Mouse (Mus musculus) megakaryocyte, embryonic 14.5 days (primary cell): ENCODE results near the gene Gnai2. TPM values are rescaled to one million over a fixed set of nuclear protein-coding genes. Genes with fewer than 3 reads are reported as not detected.

Experiments
- H3K27me3 ChIP-seq: replicated peaks from 2 replicates; pipeline ENCODE3; 2012; ENCODE audit warnings: inconsistent platforms
- H3K36me3 ChIP-seq: replicated peaks from 2 replicates; pipeline ENCODE3; 2012; ENCODE audit warnings: low read length, inconsistent platforms, mixed read lengths
- H3K4me1 ChIP-seq: 2 replicates; pipeline ENCODE4 v1.6.1; 2012; ENCODE audit warnings: inconsistent platforms
- H3K4me3 ChIP-seq: replicated peaks from 2 replicates; pipeline ENCODE3; 2012; ENCODE audit warnings: moderate library complexity, mild to moderate bottlenecking, inconsistent platforms
- H3K9me3 ChIP-seq: 2 replicates; pipeline ENCODE4 v1.6.1; 2012; ENCODE audit warnings: inconsistent platforms
- FLI1 ChIP-seq: IDR thresholded peaks from 2 replicates; pipeline ENCODE4 v1.6.1; 2012; ENCODE audit warnings: low read length, inconsistent platforms, mixed read lengths
- GATA1 ChIP-seq: IDR thresholded peaks from 3 replicates; pipeline ENCODE4 v1.6.1; 2012; ENCODE audit warnings: mixed read lengths, low read length, inconsistent platforms, borderline replicate concordance
- polyA plus RNA-seq: library from polyadenylated mRNA; stranded (reverse); fragments of >175 nt; gene quantifications from 2 replicates; pipeline ENCODE4 v1.2.3, GENCODE M21; 2012; ENCODE audit warnings: low replicate concordance; ENCODE audit not compliant: insufficient read depth

Gnai2 gene
- polyA plus RNA-seq, 1 experiment, result 1,886 TPM

DNA sequence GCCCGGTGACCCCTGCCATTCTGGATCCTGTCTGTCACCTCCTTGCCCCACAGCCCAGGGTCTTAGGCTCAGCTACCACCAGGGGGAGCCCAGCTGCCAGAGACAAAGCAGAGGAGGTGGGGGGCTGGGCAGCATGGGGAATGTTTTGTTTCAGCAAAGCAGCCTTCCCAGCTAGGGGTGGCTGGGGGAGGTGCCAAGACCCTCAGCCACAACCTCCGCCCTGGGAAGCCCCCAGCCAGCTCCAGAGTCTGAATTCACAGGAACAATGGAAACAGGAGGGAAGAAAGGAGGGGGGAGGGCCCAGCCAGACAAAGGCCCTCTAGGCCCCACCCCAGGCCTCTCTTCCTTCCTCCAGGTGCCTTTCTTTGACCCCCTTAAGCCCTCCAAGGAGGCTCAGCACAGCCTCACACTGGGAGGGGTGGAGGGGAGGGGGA, 8.3 kb downstream of the Gnai2 start:
- TF ChIP-seq GATA1 (no peak), FLI1 (no peak)
- Histone ChIP-seq H3K4me1 (peaks cover 97% of the 10 kb centered on the region), H3K36me3 (peaks cover 96% of the 10 kb centered on the region), H3K4me3 (peak overlapping the region; percentile 75), H3K9me3 (no peaks in the 10 kb centered on the region), H3K27me3 (no peaks in the 10 kb centered on the region)

DNA sequence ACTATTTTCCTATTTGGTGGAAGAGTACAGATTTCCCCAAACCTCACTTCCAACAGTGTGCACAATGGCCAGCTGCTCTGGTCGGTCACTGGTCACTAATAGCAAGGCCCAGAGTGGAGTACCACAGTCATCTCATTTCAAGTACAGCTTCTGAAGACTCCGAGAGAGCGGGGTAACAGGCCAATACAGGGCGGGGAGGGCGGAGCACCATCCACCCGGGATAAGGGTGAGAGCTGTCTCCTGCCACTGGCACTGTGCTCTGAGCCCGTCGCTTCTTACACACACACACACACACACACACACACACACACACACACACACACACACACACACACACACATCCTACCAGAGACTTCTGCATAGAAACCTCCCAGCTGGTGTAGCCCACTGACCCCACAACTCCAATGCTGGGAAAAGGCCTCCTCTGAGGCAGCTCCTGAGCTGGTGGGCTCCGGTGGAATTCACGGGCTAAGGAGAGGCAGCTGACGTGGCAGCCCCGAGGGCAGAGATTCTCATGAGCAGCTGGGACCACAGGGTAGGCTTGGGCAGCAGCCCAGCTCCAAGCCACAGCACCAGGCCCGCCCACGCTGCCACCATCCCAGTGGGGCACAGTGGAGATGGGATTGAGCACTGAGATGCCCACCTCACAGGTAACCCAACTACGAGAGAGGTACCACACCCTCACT, 8.9 kb downstream of the Gnai2 start:
- peak overlapping the region; percentile 75 for H3K4me3 ChIP-seq
- H3K4me1 ChIP-seq, result peaks cover 92% of the 10 kb centered on the region
- H3K36me3 ChIP-seq, result peaks cover 94% of the 10 kb centered on the region
- TF ChIP-seq FLI1 (no peak), GATA1 (no peak)
- H3K27me3 ChIP-seq, result no peaks in the 10 kb centered on the region
- no peaks in the 10 kb centered on the region for H3K9me3 ChIP-seq

DNA sequence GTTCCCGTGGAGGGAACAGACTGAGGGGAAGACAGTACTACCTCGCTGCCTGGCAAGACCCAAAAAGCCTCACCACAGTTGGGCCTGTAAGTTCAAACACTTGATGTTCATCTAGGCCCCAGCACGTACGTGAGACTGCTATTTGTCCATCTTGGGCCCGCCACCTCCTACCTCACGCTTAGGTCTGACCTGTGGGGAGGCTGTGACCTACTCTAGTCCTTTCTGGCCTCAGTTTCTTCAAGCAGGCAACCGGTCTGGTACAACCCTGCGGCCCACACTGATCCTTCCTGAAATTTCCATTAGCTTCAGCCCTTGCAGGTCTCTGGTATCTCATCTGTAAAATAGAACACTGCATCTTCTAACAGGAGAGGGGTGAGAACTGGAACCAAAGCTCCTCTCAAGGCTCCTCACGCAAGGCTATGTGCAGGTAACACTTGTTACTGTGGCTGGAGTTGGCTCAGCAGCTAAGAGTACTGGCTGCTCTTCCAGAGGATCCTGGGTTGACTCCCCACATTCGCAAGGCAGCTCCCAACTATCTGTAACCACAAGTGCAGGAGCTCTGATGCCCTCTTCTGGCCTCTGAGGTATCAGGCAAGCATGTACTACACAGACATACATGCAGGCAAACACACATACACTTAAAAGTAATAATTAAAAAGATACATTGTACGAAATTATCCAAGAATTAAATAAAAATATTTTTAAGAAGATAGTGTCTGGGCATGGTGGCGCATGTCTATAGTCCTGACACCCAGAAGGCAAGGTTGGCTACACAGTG, 9.6 kb downstream of the Gnai2 start:
- peaks cover 87% of the 10 kb centered on the region for H3K4me1 ChIP-seq
- peaks cover 94% of the 10 kb centered on the region for H3K36me3 ChIP-seq
- no peaks in the 10 kb centered on the region for H3K9me3 ChIP-seq
- TF ChIP-seq FLI1 (no peak), GATA1 (no peak)
- no peaks in the 10 kb centered on the region for H3K27me3 ChIP-seq
- H3K4me3 ChIP-seq, result peak overlapping the region; percentile 82

DNA sequence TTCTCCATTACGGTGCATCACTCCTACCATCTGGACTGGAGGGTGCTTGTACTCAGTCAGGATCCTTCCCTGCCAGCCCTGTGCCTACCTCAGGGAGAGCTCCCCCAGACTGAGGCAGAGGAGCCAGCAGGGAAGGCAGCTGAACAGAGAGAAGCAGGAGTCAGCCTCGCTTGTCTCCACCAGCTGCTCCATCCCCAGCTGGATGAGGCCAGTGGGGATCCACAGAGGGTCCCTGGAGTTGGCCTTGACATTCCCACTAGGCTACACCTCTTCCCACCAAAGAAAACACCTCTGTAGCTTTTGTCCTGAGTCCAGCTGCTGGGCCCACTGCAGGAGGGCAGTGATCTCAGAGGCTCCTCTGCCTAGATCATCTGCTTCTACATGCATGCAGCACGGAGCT, 10.2 kb downstream of the Gnai2 start:
- TF ChIP-seq FLI1 (no peak), GATA1 (no peak)
- H3K27me3 ChIP-seq, result no peaks in the 10 kb centered on the region
- H3K4me1 ChIP-seq, result peaks cover 85% of the 10 kb centered on the region
- peak overlapping the region; percentile 82 for H3K4me3 ChIP-seq
- no peaks in the 10 kb centered on the region for H3K9me3 ChIP-seq
- peaks cover 95% of the 10 kb centered on the region for H3K36me3 ChIP-seq

DNA sequence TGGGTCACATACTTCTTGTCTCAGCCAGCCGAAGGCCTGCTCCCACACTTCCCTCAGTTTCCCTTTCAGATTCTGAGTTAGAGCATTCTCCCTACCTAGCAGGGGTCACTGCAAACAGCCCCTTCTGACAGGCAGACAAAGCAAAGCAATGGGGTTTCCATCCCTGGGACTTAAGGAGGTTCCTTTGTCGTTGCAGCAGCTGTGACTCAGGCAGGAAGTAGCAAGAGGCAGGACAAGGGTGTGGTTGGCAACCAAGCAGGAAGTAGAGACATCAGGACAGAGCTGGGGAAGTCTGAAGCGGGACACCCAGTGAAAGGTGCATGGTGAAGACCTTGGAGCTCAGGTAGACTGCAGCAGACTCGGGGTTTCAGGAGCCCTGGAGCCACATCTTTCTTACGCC, 10.6 kb downstream of the Gnai2 start:
- Histone ChIP-seq H3K27me3 (no peaks in the 10 kb centered on the region), H3K4me3 (peak overlapping the region; percentile 82), H3K4me1 (peaks cover 85% of the 10 kb centered on the region), H3K9me3 (no peaks in the 10 kb centered on the region), H3K36me3 (peaks cover 95% of the 10 kb centered on the region)
- no peak for TF ChIP-seq GATA1
- TF ChIP-seq FLI1, result no peak

DNA sequence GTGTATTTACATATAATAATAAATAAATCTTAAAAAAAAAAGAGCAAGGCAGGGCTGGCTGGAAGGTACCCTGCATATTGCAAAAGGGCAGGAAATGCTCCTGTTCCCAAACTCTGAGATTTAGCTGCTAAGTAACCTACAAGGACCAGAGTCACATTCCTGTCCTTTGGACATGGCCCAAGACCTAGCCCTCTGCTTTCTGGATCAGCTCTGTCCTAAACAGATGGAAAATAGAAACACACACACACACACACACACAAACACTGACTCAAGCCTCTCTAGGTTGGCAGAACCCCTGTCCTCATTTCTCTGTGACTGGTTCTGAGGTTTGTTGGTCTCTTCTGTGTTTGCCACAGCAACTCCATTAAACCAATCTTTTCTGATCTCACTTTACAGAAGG, 14.2 kb downstream of the Gnai2 start:
- peaks cover 93% of the 10 kb centered on the region for H3K36me3 ChIP-seq
- H3K4me3 ChIP-seq, result no peak overlapping the region

DNA sequence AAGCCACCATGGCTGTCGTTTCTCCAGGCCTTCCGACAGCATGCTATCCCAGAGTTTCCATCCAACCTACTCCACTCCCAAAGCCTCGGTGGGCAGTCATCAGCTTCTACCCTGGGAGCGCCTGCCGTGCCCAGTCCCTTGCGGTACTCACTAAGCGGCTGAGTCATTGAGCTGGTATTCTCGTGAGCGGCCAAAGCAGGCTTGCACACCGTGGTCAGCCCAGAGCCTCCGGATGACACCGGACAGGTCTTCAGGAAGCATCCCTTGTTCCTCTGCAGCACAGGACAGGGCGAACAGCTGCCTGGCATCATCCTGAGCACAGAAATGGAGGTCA, 15.7 kb downstream of the Gnai2 start:
- no peaks in the 10 kb centered on the region for H3K9me3 ChIP-seq
- TF ChIP-seq FLI1 (no peak), GATA1 (no peak)
- H3K4me3 ChIP-seq, result no peak overlapping the region
- peaks cover 93% of the 10 kb centered on the region for H3K36me3 ChIP-seq
- no peaks in the 10 kb centered on the region for H3K27me3 ChIP-seq
- peaks cover 44% of the 10 kb centered on the region for H3K4me1 ChIP-seq

More for the DNA sequence above, 14.2 kb downstream of the Gnai2 start:
- peaks cover 53% of the 10 kb centered on the region for H3K4me1 ChIP-seq
- TF ChIP-seq GATA1, result no peak
- TF ChIP-seq FLI1, result no peak
- no peaks in the 10 kb centered on the region for H3K9me3 ChIP-seq
- H3K27me3 ChIP-seq, result no peaks in the 10 kb centered on the region

DNA sequence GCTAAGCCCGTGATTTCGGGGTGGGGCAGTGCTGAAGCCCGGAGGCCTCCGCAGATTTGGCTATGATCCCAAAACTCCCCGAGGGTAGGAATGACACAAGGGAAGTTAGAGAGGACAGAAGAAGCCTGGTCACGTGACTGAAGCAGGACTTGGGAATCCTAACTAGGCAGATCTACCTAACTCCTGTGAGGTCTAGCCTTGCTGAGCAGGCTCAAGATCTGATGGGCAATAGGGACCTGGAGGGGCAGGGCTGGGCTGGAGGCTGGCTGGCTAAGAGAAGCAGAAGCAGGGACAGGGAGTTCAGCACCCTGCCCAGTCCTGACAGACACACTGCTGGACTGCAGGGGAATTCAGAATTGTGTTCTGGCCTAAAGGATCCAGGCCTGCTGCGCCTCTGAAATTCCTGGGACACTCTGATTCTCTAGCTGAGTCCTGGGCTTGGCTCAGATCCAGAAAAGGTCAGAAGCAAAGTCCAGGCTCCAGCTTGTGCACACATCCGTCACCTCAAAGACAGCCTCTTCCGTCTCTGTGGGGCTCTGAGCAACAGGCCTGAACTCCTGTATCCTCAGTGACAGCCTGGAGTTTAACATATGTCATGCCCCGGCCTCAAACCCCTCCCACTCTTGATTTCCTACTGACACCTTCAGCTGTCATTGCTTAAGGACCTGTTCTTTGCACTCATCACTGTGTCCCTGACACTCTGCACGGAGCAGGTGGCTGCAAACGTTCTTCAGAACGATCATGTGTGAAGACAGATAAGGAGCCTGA, 16.2 kb downstream of the Gnai2 start:
- Histone ChIP-seq H3K36me3 (peaks cover 93% of the 10 kb centered on the region), H3K4me1 (peaks cover 38% of the 10 kb centered on the region), H3K4me3 (no peak overlapping the region), H3K9me3 (no peaks in the 10 kb centered on the region), H3K27me3 (no peaks in the 10 kb centered on the region)
- TF ChIP-seq GATA1, result no peak
- no peak for TF ChIP-seq FLI1

DNA sequence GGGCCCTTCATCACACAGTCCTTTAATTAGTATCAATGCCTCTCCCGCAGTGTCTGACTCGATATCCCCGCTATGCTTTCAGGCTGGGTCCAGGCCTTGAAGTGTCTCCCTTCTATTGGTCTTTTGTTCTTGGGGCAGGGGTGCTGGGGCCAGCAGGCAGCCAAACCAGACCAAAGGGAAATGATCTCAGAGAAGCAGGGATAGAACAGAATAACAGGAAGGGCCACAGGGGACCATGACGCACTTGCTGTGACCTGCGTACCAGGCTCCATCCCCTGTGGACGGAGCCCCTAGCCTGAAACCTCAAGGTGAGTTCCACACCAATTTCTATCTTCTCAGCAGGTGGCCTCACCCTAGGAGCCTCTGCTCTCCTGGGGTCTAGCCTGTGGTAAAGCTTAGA, 17.1 kb downstream of the Gnai2 start:
- Histone ChIP-seq H3K27me3 (no peaks in the 10 kb centered on the region), H3K4me3 (no peak overlapping the region), H3K36me3 (peaks cover 89% of the 10 kb centered on the region), H3K4me1 (peaks cover 36% of the 10 kb centered on the region), H3K9me3 (no peaks in the 10 kb centered on the region)
- TF ChIP-seq FLI1 (no peak), GATA1 (no peak)

DNA sequence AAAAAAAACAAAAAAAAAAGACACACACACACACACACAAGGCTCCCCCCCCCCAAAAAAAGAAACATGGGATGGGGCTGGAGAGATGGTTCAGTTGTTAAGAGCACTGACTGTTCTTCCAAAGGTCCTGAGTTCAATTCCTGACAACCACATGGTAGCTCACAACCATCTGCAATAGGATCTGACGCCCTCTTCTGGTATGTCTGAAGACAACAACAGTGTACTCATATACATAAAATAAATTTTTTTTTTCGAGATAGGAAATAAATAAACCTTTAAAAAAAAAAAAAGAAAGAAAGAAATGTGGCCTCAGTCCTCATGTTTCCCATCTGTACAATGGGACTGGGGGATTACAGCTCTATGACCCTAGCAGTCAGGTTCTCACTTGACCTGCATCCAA, 17.7 kb downstream of the Gnai2 start:
- Histone ChIP-seq H3K27me3 (no peaks in the 10 kb centered on the region), H3K4me3 (no peak overlapping the region), H3K36me3 (peaks cover 83% of the 10 kb centered on the region), H3K4me1 (peaks cover 35% of the 10 kb centered on the region), H3K9me3 (no peaks in the 10 kb centered on the region)
- TF ChIP-seq FLI1 (no peak), GATA1 (no peak)

DNA sequence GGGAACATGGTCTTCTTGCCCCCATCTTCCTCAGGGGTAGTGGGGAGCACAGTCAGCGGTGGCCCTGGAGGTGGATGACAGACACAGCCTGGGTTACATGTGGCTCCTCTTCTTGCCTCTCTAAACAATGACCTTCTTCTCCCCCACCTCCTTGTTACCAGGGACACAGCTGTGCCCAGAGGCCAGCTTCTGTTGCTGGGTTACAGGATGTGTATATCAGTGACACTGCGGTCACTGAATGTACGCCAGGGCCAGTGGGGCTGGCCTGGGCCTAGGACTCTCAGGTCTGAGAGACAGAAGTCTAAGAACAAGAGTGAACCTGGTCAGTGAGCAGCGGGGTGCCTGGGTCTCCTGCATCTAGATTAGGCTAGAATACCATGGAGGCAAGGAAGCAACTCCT, 20.1 kb downstream of the Gnai2 start:
- no peak overlapping the region for H3K4me3 ChIP-seq
- peaks cover 48% of the 10 kb centered on the region for H3K4me1 ChIP-seq
- H3K9me3 ChIP-seq, result no peaks in the 10 kb centered on the region
- H3K36me3 ChIP-seq, result peaks cover 62% of the 10 kb centered on the region
- no peaks in the 10 kb centered on the region for H3K27me3 ChIP-seq
- TF ChIP-seq FLI1, result no peak
- TF ChIP-seq GATA1, result no peak
